Mouse (Mus musculus): Measurements from ENCODE around the gene Ttll11. TPM values are rescaled to one million over a fixed set of nuclear protein-coding genes. Genes with fewer than 3 reads are reported as not detected.

Ttll11 gene
- polyA plus RNA-seq, 1 experiment from 2014 or later: 0.75 TPM

GRCm38 (mm10) chr2:35910740-35911139 is 69.0 kb downstream of the Ttll11 start:
- H3K27me3 ChIP-seq (ENCODE audit: insufficient read depth, low read length): no peaks in the 10 kb centered on the region
- no peaks in the 10 kb centered on the region for H3K4me1 ChIP-seq (ENCODE audit: insufficient read depth, low read length)
- H3K9me3 ChIP-seq (ENCODE audit: low read length): peaks cover 5% of the 10 kb centered on the region; the same call in 1 of the 2 replicates
- no peak overlapping the region for H3K4me3 ChIP-seq (ENCODE audit: low read length)
- no peak overlapping the region for H3K27ac ChIP-seq (ENCODE audit: low read length)
- H3K9ac ChIP-seq (replicated peaks; ENCODE audit: low read length): no peak overlapping the region
- H3K4me2 ChIP-seq (replicated peaks; ENCODE audit: low read depth, low read length): no peak overlapping the region
- no peaks in the 10 kb centered on the region for H3K36me3 ChIP-seq (ENCODE audit: insufficient read depth, low read length)
- 25% methylated on average over 9 of the region's 9 CpGs for WGBS
- no peak for ATAC-seq (ENCODE audit: low FRiP score, low TSS enrichment)

- Histone ChIP-seq H3K4me1 (ENCODE audit: insufficient read depth, low read length) (no peaks in the 10 kb centered on the region), H3K9me3 (ENCODE audit: low read length) (peaks cover 5% of the 10 kb centered on the region; the same call in 1 of the 2 replicates), H3K9ac (replicated peaks; ENCODE audit: low read length) (no peak overlapping the region), H3K4me3 (ENCODE audit: low read length) (no peak overlapping the region), H3K36me3 (ENCODE audit: insufficient read depth, low read length) (no peaks in the 10 kb centered on the region), H3K4me2 (replicated peaks; ENCODE audit: low read depth, low read length) (no peak overlapping the region), H3K27ac (ENCODE audit: low read length) (no peak overlapping the region), H3K27me3 (ENCODE audit: insufficient read depth, low read length) (no peaks in the 10 kb centered on the region)
- WGBS: 96% methylated on average over 4 of the region's 4 CpGs
- no peak for ATAC-seq (ENCODE audit: low FRiP score, low TSS enrichment)
These were observed 70.4 kb downstream of the Ttll11 start for GRCm38 (mm10) chr2:35909353-35909752.

GRCm38 (mm10) chr2:35907578-35907977 is 72.1 kb downstream of the Ttll11 start:
- Histone ChIP-seq H3K36me3 (ENCODE audit: insufficient read depth, low read length) (no peaks in the 10 kb centered on the region), H3K27me3 (ENCODE audit: insufficient read depth, low read length) (no peaks in the 10 kb centered on the region), H3K4me1 (ENCODE audit: insufficient read depth, low read length) (no peaks in the 10 kb centered on the region), H3K27ac (ENCODE audit: low read length) (no peak overlapping the region), H3K4me3 (ENCODE audit: low read length) (no peak overlapping the region), H3K4me2 (replicated peaks; ENCODE audit: low read depth, low read length) (no peak overlapping the region), H3K9ac (replicated peaks; ENCODE audit: low read length) (no peak overlapping the region), H3K9me3 (ENCODE audit: low read length) (peaks cover 5% of the 10 kb centered on the region; the same call in 1 of the 2 replicates)
- 72% methylated on average over 6 of the region's 6 CpGs for WGBS
- no peak for ATAC-seq (ENCODE audit: low FRiP score, low TSS enrichment)

- H3K27me3 ChIP-seq (ENCODE audit: insufficient read depth, low read length): no peaks in the 10 kb centered on the region
- peaks cover 5% of the 10 kb centered on the region; the same call in 1 of the 2 replicates for H3K9me3 ChIP-seq (ENCODE audit: low read length)
- peak; percentile 59 for ATAC-seq (ENCODE audit: low FRiP score, low TSS enrichment)
- H3K36me3 ChIP-seq (ENCODE audit: insufficient read depth, low read length): no peaks in the 10 kb centered on the region
- H3K4me3 ChIP-seq (ENCODE audit: low read length): no peak overlapping the region
- H3K4me1 ChIP-seq (ENCODE audit: insufficient read depth, low read length): no peaks in the 10 kb centered on the region
- no peak overlapping the region for H3K27ac ChIP-seq (ENCODE audit: low read length)
- no peak overlapping the region for H3K4me2 ChIP-seq (replicated peaks; ENCODE audit: low read depth, low read length)
- WGBS: 7% methylated on average over 11 of the region's 11 CpGs
- H3K9ac ChIP-seq (replicated peaks; ENCODE audit: low read length): no peak overlapping the region
These were observed 73.4 kb downstream of the Ttll11 start for GRCm38 (mm10) chr2:35906174-35906798.

- H3K9me3 ChIP-seq (ENCODE audit: low read length): no peaks in the 10 kb centered on the region
- H3K27me3 ChIP-seq (ENCODE audit: insufficient read depth, low read length): no peaks in the 10 kb centered on the region
- H3K4me1 ChIP-seq (ENCODE audit: insufficient read depth, low read length): 0 out of 2 replicates have a peak, but pooled peaks cover 4% of the 10 kb centered on the region
- no peak for ATAC-seq (ENCODE audit: low FRiP score, low TSS enrichment)
- H3K36me3 ChIP-seq (ENCODE audit: insufficient read depth, low read length): no peaks in the 10 kb centered on the region
- H3K27ac ChIP-seq (ENCODE audit: low read length): no peak overlapping the region
- 74% methylated on average over 2 of the region's 2 CpGs for WGBS
- no peak overlapping the region for H3K4me2 ChIP-seq (replicated peaks; ENCODE audit: low read depth, low read length)
- no peak overlapping the region for H3K9ac ChIP-seq (replicated peaks; ENCODE audit: low read length)
- no peak overlapping the region for H3K4me3 ChIP-seq (ENCODE audit: low read length)
These were observed 78.9 kb downstream of the Ttll11 start for GRCm38 (mm10) chr2:35900845-35901244.

GRCm38 (mm10) chr2:35899712-35900111 is 80.0 kb downstream of the Ttll11 start:
- no peaks in the 10 kb centered on the region for H3K36me3 ChIP-seq (ENCODE audit: insufficient read depth, low read length)
- H3K9me3 ChIP-seq (ENCODE audit: low read length): no peaks in the 10 kb centered on the region
- H3K27me3 ChIP-seq (ENCODE audit: insufficient read depth, low read length): no peaks in the 10 kb centered on the region
- ATAC-seq (ENCODE audit: low FRiP score, low TSS enrichment): no peak
- WGBS: 84% methylated on average over 3 of the region's 3 CpGs
- H3K4me1 ChIP-seq (ENCODE audit: insufficient read depth, low read length): 0 out of 2 replicates have a peak, but pooled peaks cover 4% of the 10 kb centered on the region
- no peak overlapping the region for H3K27ac ChIP-seq (ENCODE audit: low read length)
- no peak overlapping the region for H3K9ac ChIP-seq (replicated peaks; ENCODE audit: low read length)
- H3K4me3 ChIP-seq (ENCODE audit: low read length): no peak overlapping the region
- no peak overlapping the region for H3K4me2 ChIP-seq (replicated peaks; ENCODE audit: low read depth, low read length)

- no peak overlapping the region for H3K9ac ChIP-seq (replicated peaks; ENCODE audit: low read length)
- 60% methylated on average over 4 of the region's 4 CpGs for WGBS
- no peak for ATAC-seq (ENCODE audit: low FRiP score, low TSS enrichment)
These were observed 80.6 kb downstream of the Ttll11 start for GRCm38 (mm10) chr2:35899135-35899474.

GRCm38 (mm10) chr2:35898425-35899134 is 81.1 kb downstream of the Ttll11 start:
- H3K27ac ChIP-seq (ENCODE audit: low read length): peak overlapping the region; percentile 9; the same call in 1 of the 2 replicates
- no peaks in the 10 kb centered on the region for H3K9me3 ChIP-seq (ENCODE audit: low read length)
- no peak overlapping the region for H3K9ac ChIP-seq (replicated peaks; ENCODE audit: low read length)
- H3K4me1 ChIP-seq (ENCODE audit: insufficient read depth, low read length): 0 out of 2 replicates have a peak, but pooled peaks cover 4% of the 10 kb centered on the region
- H3K27me3 ChIP-seq (ENCODE audit: insufficient read depth, low read length): no peaks in the 10 kb centered on the region
- WGBS: 48% methylated on average over 6 of the region's 6 CpGs
- H3K36me3 ChIP-seq (ENCODE audit: insufficient read depth, low read length): no peaks in the 10 kb centered on the region
- no peak overlapping the region for H3K4me3 ChIP-seq (ENCODE audit: low read length)
- peak; percentile 71 for ATAC-seq (ENCODE audit: low FRiP score, low TSS enrichment)
- no peak overlapping the region for H3K4me2 ChIP-seq (replicated peaks; ENCODE audit: low read depth, low read length)

More at GRCm38 (mm10) chr2:35899135-35899474, 80.6 kb downstream of the Ttll11 start:
- Histone ChIP-seq H3K4me2 (replicated peaks; ENCODE audit: low read depth, low read length) (no peak overlapping the region), H3K36me3 (ENCODE audit: insufficient read depth, low read length) (no peaks in the 10 kb centered on the region), H3K27ac (ENCODE audit: low read length) (peak overlapping the region; percentile 9; the same call in 1 of the 2 replicates), H3K4me1 (ENCODE audit: insufficient read depth, low read length) (0 out of 2 replicates have a peak, but pooled peaks cover 4% of the 10 kb centered on the region), H3K27me3 (ENCODE audit: insufficient read depth, low read length) (no peaks in the 10 kb centered on the region), H3K4me3 (ENCODE audit: low read length) (no peak overlapping the region), H3K9me3 (ENCODE audit: low read length) (no peaks in the 10 kb centered on the region)

GRCm38 (mm10) chr2:35897125-35897524 is 82.6 kb downstream of the Ttll11 start:
- H3K4me1 ChIP-seq (ENCODE audit: insufficient read depth, low read length): 0 out of 2 replicates have a peak, but pooled peaks cover 4% of the 10 kb centered on the region
- no peaks in the 10 kb centered on the region for H3K27me3 ChIP-seq (ENCODE audit: insufficient read depth, low read length)
- 71% methylated on average over 2 of the region's 2 CpGs for WGBS
- no peak overlapping the region for H3K27ac ChIP-seq (ENCODE audit: low read length)
- no peak for ATAC-seq (ENCODE audit: low FRiP score, low TSS enrichment)
- no peak overlapping the region for H3K9ac ChIP-seq (replicated peaks; ENCODE audit: low read length)
- H3K4me3 ChIP-seq (ENCODE audit: low read length): no peak overlapping the region
- H3K36me3 ChIP-seq (ENCODE audit: insufficient read depth, low read length): no peaks in the 10 kb centered on the region
- no peak overlapping the region for H3K4me2 ChIP-seq (replicated peaks; ENCODE audit: low read depth, low read length)
- no peaks in the 10 kb centered on the region for H3K9me3 ChIP-seq (ENCODE audit: low read length)

GRCm38 (mm10) chr2:35894512-35894911 is 85.2 kb downstream of the Ttll11 start:
- 0 out of 2 replicates have a peak, but pooled peaks cover 4% of the 10 kb centered on the region for H3K4me1 ChIP-seq (ENCODE audit: insufficient read depth, low read length)
- 81% methylated on average over 2 of the region's 2 CpGs for WGBS
- H3K36me3 ChIP-seq (ENCODE audit: insufficient read depth, low read length): no peaks in the 10 kb centered on the region

More at GRCm38 (mm10) chr2:35894512-35894911, 85.2 kb downstream of the Ttll11 start:
- H3K9ac ChIP-seq (replicated peaks; ENCODE audit: low read length): no peak overlapping the region
- H3K9me3 ChIP-seq (ENCODE audit: low read length): no peaks in the 10 kb centered on the region
- ATAC-seq (ENCODE audit: low FRiP score, low TSS enrichment): no peak
- H3K4me3 ChIP-seq (ENCODE audit: low read length): no peak overlapping the region
- no peak overlapping the region for H3K27ac ChIP-seq (ENCODE audit: low read length)
- H3K27me3 ChIP-seq (ENCODE audit: insufficient read depth, low read length): no peaks in the 10 kb centered on the region
- no peak overlapping the region for H3K4me2 ChIP-seq (replicated peaks; ENCODE audit: low read depth, low read length)
